Comparison of ENCODE assay signal across 19 mouse cellular contexts in genomic region chr5:19414556-19414955, GRCm38 (mm10).
"Had no signal": no experiment of that assay in that cellular context is flagged by ENCODE, and none has a peak within 500 bp of the region (broad histone marks: within the 10 kb centered on the region; RNA-seq: fewer than 3 reads in every experiment).

No protein-coding gene starts in this region.

- H3K4me2 ChIP-seq: kidney, embryonic 15.5 days; limb, embryonic 13.5 days; liver, embryonic 12.5 days; liver, embryonic 15.5 days; lung, embryonic 15.5 days; midbrain, embryonic 15.5 days had no signal

- H3K27me3 ChIP-seq: kidney, embryonic 15.5 days; limb, embryonic 13.5 days; liver, embryonic 12.5 days; liver, embryonic 15.5 days; lung, embryonic 15.5 days; megakaryocyte, embryonic 14.5 days; midbrain, embryonic 15.5 days had no signal

- ATAC-seq: liver, embryonic 12.5 days; midbrain, embryonic 15.5 days had no signal

- DNase-seq: kidney, postnatal 10 days; kidney, postnatal 36 days; layer of hippocampus, postnatal 36 days; liver; lung, adult 18-20 months; lung, postnatal 10 days; lung, postnatal 36 days; thymus, adult 18-20 months; thymus, postnatal 36 days had no signal

- H3K27ac ChIP-seq: kidney, embryonic 15.5 days; left cerebral cortex, adult 2 months; limb, embryonic 10.5 days; limb, embryonic 13.5 days; liver, embryonic 12.5 days; liver, embryonic 15.5 days; lung, embryonic 15.5 days; midbrain, embryonic 10.5 days; midbrain, embryonic 15.5 days had no signal

- H3K9ac ChIP-seq: kidney, embryonic 15.5 days; limb, embryonic 13.5 days; liver, embryonic 12.5 days; liver, embryonic 15.5 days; lung, embryonic 15.5 days; midbrain, embryonic 15.5 days had no signal

- H3K9me3 ChIP-seq: kidney, embryonic 15.5 days; limb, embryonic 10.5 days; limb, embryonic 13.5 days; liver, embryonic 12.5 days; liver, embryonic 15.5 days; lung, embryonic 15.5 days; midbrain, embryonic 10.5 days; midbrain, embryonic 15.5 days had no signal

- H3K4me1 ChIP-seq: kidney, embryonic 15.5 days; limb, embryonic 10.5 days; liver, embryonic 12.5 days; liver, embryonic 15.5 days; lung, embryonic 15.5 days; megakaryocyte, embryonic 14.5 days; midbrain, embryonic 10.5 days; midbrain, embryonic 15.5 days had no signal

- H3K36me3 ChIP-seq: kidney, embryonic 15.5 days; limb, embryonic 10.5 days; limb, embryonic 13.5 days; liver, embryonic 12.5 days; liver, embryonic 15.5 days; lung, embryonic 15.5 days; midbrain, embryonic 10.5 days; midbrain, embryonic 15.5 days had no signal

- H3K4me3 ChIP-seq: kidney, embryonic 15.5 days; left cerebral cortex, adult 2 months; limb, embryonic 10.5 days; limb, embryonic 13.5 days; liver, embryonic 12.5 days; liver, embryonic 15.5 days; lung, embryonic 15.5 days; megakaryocyte, embryonic 14.5 days; midbrain, embryonic 10.5 days; midbrain, embryonic 15.5 days had no signal
